Comparison of ENCODE assay signal across 8 mouse cellular contexts in genomic region chr3:137778113-137778512, GRCm38 (mm10).
DNase-seq lines count a peak whose midpoint lies in the region; ATAC-seq lines count a peak whose summit lies in the region.

No protein-coding gene starts in this region.

- peaks cover 24% of the 10 kb centered on the region for H3K27me3 ChIP-seq in heart, embryonic 10.5 days (ENCODE audit: insufficient read depth, poor library complexity, severe bottlenecking)
- H3K27me3 ChIP-seq in kidney, embryonic 15.5 days = peaks cover 23% of the 10 kb centered on the region
- H3K27me3 ChIP-seq in midbrain, embryonic 16.5 days (ENCODE audit: control insufficient read depth, insufficient read depth, low read depth, low read length) = 0 out of 2 replicates have a peak, but pooled peaks cover 3% of the 10 kb centered on the region

- no peak overlapping the region for H3K4me2 ChIP-seq in kidney, embryonic 15.5 days
- peak overlapping the region; percentile 7; the same call in 1 of the 2 replicates for H3K4me2 ChIP-seq in midbrain, embryonic 16.5 days (ENCODE audit: low read length)

- H3K36me3 ChIP-seq in heart, embryonic 10.5 days = no peaks in the 10 kb centered on the region
- H3K36me3 ChIP-seq in kidney, embryonic 15.5 days = no peaks in the 10 kb centered on the region
- no peaks in the 10 kb centered on the region for H3K36me3 ChIP-seq in midbrain, embryonic 16.5 days (ENCODE audit: control insufficient read depth, insufficient read depth, low read length)

- peak; percentile 43 for DNase-seq in layer of hippocampus, adult 11-12 months (ENCODE audit: low spot score)
- no peak for DNase-seq in layer of hippocampus, postnatal 36 days
- peak; percentile 13 to 43 for DNase-seq in CD8-positive naive resting alpha-beta T cell, adult 2 months (ENCODE audit: low read depth in 2 of 2, low spot score in 2 of 2)
- peak; percentile 34 to 39 for DNase-seq in cerebellum, adult 18-20 months
- DNase-seq in heart, embryonic 10.5 days (ENCODE audit: low spot score) = no peak
- DNase-seq in urinary bladder, postnatal 14 days (ENCODE audit: low spot score) = no peak

- 0 out of 2 replicates have a peak, but pooled peaks have one; percentile 60 for ATAC-seq in kidney, embryonic 15.5 days (replicated peaks; ENCODE audit: low FRiP score)
- ATAC-seq in midbrain, embryonic 16.5 days = peak; percentile 81

- 31% methylated on average over 7 of the region's 7 CpGs for WGBS in heart, embryonic 10.5 days
- WGBS in kidney, embryonic 15.5 days = 40% methylated on average over 7 of the region's 7 CpGs
- 31% methylated on average over 7 of the region's 7 CpGs for WGBS in midbrain, embryonic 16.5 days

- H3K9ac ChIP-seq in kidney, embryonic 15.5 days = no peak overlapping the region
- H3K9ac ChIP-seq in midbrain, embryonic 16.5 days (ENCODE audit: low read depth, low read length) = no peak overlapping the region

- H3K4me1 ChIP-seq in heart, embryonic 10.5 days = peaks cover 25% of the 10 kb centered on the region; the same call in 1 of the 2 replicates
- H3K4me1 ChIP-seq in kidney, embryonic 15.5 days = peaks cover 7% of the 10 kb centered on the region
- H3K4me1 ChIP-seq in midbrain, embryonic 16.5 days (ENCODE audit: control insufficient read depth, insufficient read depth, low read length) = peaks cover 5% of the 10 kb centered on the region; the same call in 1 of the 2 replicates

- H3K9me3 ChIP-seq in heart, embryonic 10.5 days = no peaks in the 10 kb centered on the region
- H3K9me3 ChIP-seq in kidney, embryonic 15.5 days (replicated peaks) = no peaks in the 10 kb centered on the region
- no peaks in the 10 kb centered on the region for H3K9me3 ChIP-seq in midbrain, embryonic 16.5 days (replicated peaks; ENCODE audit: control insufficient read depth, low read length, poor library complexity, severe bottlenecking)

- peak overlapping the region; percentile 44; the same call in 1 of the 2 replicates for H3K27ac ChIP-seq in heart, embryonic 10.5 days
- H3K27ac ChIP-seq in kidney, embryonic 15.5 days = no peak overlapping the region
- H3K27ac ChIP-seq in midbrain, embryonic 16.5 days (ENCODE audit: low read length) = no peak overlapping the region

- no peak overlapping the region for H3K4me3 ChIP-seq in heart, embryonic 10.5 days
- no peak overlapping the region for H3K4me3 ChIP-seq in kidney, embryonic 15.5 days (replicated peaks)
- H3K4me3 ChIP-seq in midbrain, embryonic 16.5 days (ENCODE audit: low read depth, low read length) = no peak overlapping the region

Comparison
In these comparisons a context has a peak if more than half of its experiments do, and no peak if none do; other contexts are left out.
1. DNase-seq: peak in layer of hippocampus, adult 11-12 months (single experiment), CD8-positive naive resting alpha-beta T cell, adult 2 months (2 of 2) and cerebellum, adult 18-20 months (2 of 2); none in layer of hippocampus, postnatal 36 days (0 of 2), heart, embryonic 10.5 days (single experiment) and urinary bladder, postnatal 14 days (single experiment).